Mouse (Mus musculus) cerebellum, adult 2 months (tissue): ENCODE measurements around the gene Astn1.

ENCODE experiments used
- CTCF ChIP-seq: fragments of 200-500 bp; IDR thresholded peaks from 2 replicates; pipeline ENCODE4 v1.5.1; 2011; ENCODE audit warnings: low read depth, mild to moderate bottlenecking, control low read depth, low read length, moderate library complexity, borderline replicate concordance; ENCODE audit not compliant: insufficient read depth
- POLR2A ChIP-seq: fragments of 200-500 bp; IDR thresholded peaks from 2 replicates; pipeline ENCODE4 v1.6.1; 2011; ENCODE audit warnings: low read length, control low read depth, borderline replicate concordance; ENCODE audit not compliant: insufficient read depth

- TF ChIP-seq POLR2A (no peak), CTCF (no peak)
Observed at GRCm38 (mm10) chr1:158446071-158446470, 84.0 kb downstream of the Astn1 start.
